Mouse (Mus musculus): Measurements from ENCODE around the gene Acsl1.

Acsl1 gene

DNA sequence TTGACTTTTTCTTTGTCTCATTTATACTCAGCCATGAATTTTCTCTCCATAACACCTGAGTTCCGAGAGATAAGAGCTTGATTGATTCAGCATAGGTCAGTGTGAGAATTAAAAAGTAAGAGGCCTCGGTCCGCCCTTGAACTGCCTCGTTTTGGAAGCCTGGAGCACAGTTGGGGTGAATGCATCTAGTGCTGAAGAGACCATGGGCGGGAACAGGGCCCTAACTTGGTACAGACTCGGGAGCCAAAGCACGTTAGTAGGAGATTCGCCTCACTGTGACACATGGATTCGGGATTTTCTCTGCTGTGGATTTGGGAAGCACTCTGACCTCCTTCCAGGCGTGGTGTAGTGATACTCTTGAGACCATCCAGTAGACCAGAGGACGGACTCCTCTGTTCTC is 4.6 kb downstream of the Acsl1 start:
- DNase-seq (ENCODE audit: low read depth), result no peak

GRCm38 (mm10) chr8:46475942-46476341 is 5.1 kb downstream of the Acsl1 start:
- no peak for DNase-seq (ENCODE audit: low read depth)

DNA sequence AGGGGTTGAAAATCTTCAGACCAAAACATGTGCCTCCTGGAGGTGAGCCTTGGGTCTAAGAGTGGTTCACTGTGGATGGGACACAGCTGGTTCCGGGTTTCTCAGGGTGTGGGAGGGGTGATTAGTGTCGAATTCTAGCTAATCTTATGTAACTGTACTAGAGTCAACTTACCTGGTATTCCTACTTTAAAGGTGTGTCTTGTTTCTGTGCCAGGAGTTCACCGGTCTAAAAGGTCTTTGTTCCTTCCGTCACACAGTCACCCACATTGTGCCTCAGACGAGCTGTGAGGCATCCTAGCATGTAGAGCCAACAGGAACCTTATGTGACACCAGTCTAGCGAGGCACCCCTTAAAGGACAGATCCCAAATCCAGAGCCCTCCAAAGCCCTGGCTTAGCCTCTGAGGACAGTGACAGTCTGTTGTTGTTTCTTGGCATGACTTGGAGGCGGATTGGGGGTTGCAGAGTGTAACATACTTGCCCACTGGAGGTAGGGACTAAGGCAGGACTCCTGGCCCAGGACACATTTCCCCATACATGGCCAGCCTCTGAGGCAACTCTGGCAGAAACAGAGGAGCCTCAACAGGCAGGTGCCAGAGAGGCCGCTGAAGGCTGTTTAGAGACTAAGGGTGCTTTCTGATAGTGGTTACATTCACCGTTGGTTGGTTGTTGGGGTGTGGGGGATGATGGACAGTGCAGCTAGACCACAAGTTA is 7.1 kb downstream of the Acsl1 start:
- no peak for DNase-seq (ENCODE audit: low read depth)

DNA sequence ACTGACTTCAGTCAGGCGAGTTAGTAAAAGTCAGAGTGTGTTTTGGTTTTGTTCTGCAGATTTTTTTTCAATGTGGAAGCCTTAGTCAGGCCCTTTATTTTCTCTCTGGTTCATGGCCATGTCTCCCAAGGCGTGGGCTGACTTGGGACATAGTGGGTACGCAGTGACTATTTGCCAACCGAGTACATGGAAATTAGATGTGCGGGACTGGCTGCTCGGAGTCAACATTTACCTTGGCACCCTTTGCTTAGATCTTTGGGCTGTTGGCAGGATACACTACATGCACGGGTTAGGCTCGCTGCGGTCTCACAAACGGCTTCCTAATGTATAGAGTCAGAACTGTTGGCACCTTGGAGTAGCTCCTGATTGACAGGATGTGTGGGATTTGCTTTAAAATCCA is 7.9 kb downstream of the Acsl1 start:
- no peak for DNase-seq (ENCODE audit: low read depth)

- DNase-seq (ENCODE audit: low read depth), result peak; percentile 41
Observed at GRCm38 (mm10) chr8:46479794-46480532, 9.1 kb downstream of the Acsl1 start.

DNA sequence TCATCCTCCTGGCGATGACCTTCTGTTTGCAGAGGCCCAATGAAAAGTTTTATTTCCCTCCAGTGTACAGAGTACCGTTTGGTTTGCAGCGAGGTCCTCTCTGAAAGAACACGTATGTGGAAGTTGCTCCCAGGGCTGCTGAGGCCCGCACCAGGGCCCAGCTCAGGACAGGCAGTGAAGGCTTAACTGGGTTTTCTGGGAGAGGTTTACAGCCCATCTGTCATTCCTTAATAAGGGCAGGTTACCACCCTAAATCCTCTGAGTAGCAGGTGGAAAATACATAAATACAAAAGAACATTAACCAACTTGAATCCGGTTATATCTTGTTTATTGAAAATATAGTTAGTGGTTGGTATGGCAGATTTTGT is 9.7 kb downstream of the Acsl1 start:
- DNase-seq (ENCODE audit: low read depth), result no peak

- no peak for DNase-seq (ENCODE audit: low read depth)
Observed at GRCm38 (mm10) chr8:46482771-46483170, 11.9 kb downstream of the Acsl1 start.

- no peak for DNase-seq (ENCODE audit: low read depth)
Observed at GRCm38 (mm10) chr8:46483247-46483646, 12.4 kb downstream of the Acsl1 start.

GRCm38 (mm10) chr8:46484077-46484476 is 13.2 kb downstream of the Acsl1 start:
- DNase-seq (ENCODE audit: low read depth), result no peak

- DNase-seq (ENCODE audit: low read depth), result no peak
Observed at GRCm38 (mm10) chr8:46484931-46485463, 14.2 kb downstream of the Acsl1 start.

- DNase-seq (ENCODE audit: low read depth), result peak; percentile 77
Observed at GRCm38 (mm10) chr8:46488085-46488561, 17.3 kb downstream of the Acsl1 start.

- DNase-seq (ENCODE audit: low read depth), result no peak
Observed at GRCm38 (mm10) chr8:46489196-46489595, 18.4 kb downstream of the Acsl1 start.

GRCm38 (mm10) chr8:46490250-46490649 is 19.4 kb downstream of the Acsl1 start:
- no peak for DNase-seq (ENCODE audit: low read depth)

DNA sequence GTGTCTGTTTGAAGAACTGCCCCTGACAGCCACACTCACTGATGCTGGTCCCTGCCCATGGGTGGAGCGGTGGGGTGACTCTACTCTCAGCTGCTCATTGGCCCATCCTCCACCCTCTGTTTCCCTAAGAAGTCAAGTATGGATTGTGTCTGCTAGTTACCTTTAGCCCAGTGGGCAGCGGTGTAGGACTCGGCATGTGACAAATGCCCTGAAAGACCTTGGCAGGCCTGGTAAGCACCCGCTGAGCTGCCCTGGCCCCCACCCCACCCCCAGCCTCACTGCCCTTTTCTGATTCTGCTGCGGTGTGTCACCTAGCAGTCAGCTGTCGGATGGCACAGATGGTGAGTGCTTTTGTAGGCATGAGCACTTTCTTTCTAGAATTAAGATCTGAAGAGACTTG is 20.0 kb downstream of the Acsl1 start:
- DNase-seq (ENCODE audit: low read depth), result no peak

DNA sequence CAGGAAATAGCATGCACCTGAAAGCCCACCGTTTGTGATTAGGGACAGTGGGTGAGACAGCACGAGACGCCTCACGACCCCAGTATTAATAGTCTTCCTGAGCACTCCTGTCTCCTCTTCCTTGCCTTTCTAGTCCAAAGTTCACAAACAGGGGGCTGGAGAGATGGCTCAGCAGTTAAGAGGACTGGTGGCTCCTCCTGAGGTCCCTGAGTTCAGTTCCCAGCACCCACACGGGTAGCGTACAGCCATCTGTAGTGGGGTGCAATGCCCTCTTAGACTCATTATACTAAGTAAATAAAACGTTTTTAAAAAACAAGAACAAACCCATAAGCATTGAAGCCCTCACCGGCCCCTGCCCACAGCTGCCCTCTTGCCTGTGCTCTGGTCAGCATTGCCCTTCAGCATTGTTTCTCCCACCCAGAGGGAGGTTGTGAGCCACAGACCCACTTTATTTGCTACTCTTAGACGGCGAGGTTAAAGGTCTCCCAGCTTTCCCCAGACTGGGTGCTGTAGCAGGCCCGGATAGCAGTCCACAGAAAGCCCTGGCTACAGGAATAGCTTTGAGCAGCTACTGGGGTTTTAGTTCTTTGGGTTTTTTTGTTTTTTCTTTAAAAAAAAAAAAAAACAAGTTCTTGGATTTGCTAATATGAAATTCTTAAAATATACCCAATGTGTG is 22.8 kb downstream of the Acsl1 start:
- DNase-seq (ENCODE audit: low read depth), result no peak

- DNase-seq (ENCODE audit: low read depth), result no peak
Observed at GRCm38 (mm10) chr8:46496852-46497251, 26.0 kb downstream of the Acsl1 start.

DNA sequence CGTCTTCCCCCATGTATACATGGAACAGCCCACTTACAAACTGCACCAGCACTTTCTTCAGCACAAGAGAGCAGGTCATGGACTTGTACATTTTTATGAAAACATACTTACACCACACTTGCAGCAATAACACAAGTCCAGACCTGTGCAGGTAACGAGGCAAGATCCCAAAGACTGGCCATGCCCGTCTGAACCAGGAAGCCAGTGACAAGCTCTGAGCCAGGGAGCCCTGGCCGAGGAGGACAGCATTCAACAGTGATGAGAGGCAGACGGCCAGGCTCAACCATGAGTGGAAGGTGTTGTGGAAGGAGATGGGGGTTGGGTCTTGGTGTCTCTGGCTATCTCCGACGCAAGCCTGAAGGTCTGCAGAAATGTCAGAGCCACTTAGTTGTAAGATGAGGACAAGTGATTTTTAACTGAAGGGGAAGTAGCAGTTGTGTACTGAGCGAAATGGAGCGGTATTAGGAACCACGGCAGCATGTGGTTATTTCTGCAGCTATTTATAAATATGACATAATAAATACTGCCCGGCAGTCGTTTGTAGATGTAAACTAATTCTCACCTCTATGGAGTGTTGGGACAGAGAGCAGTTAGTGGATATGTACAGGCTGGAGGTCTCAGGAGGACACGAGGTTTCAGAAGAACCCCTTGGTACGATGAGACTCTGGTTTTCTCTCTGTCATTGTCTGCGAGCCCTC is 26.6 kb downstream of the Acsl1 start:
- no peak for DNase-seq (ENCODE audit: low read depth)

DNA sequence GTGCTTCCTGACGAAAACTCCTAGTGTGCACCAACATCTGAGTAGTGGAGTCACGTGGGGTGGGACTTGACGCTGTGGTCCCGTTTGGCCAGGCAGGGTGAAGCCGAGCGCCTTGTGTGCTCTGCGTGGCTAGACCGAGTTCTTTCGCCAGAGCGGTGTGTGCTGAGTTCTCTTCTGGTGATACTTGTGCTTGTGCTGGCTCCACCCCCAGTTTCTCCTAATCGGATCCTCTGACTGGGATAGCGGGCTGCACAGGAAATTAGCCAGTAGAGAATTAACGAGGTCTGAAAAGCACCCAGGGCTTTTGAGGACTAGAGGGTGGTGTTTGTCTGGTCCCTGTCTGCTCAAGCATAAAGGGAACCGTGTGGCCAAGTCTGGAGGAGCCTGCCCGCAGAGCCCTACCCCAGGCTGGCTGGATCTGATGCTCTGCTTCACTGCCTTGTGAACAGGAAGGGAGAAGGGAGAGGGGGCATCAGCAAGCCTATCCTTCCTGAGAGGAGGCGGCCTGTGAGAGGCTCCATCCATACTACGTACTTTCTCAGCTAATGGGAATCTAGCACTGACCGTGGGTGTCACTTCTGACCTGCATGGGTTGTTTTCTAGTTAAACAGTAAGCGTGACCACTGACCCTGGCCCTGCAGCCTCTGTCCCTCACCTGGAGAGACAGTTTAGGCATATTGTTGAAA is 28.7 kb downstream of the Acsl1 start:
- no peak for DNase-seq (ENCODE audit: low read depth)

- DNase-seq (ENCODE audit: low read depth), result no peak
Observed at GRCm38 (mm10) chr8:46502333-46503071, 31.7 kb downstream of the Acsl1 start.

DNA sequence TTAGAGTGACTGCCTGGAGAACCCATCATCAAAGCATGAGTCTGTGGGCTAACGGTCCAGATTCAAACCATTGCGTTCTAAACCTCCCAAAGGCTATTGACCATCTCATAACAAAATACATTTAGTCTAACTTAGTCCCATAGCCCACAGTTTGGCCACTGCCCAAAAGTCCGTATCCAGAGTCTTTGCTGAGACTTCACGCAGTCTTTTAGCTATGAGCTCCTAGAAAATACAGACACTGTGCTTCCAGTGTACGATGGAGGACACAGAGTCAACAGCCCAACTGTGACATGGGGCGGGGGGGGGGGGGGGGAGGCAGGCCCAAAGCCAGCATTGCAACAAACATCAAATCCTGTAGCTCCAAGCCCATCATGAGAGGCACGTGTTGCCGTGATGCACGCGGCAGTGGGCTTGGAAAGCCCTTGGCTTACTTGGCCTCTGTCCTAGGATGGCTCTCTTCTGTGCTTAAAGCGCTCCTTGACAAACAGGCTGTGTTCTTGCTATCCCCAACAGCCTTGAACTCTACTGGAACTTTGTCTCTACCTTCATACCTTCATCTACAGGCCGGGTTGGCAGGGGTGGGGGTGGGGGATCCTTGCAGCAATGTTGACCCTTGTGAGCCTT is 32.3 kb downstream of the Acsl1 start:
- no peak for DNase-seq (ENCODE audit: low read depth)

Data from NIH3T3 (cell line).